Mouse (Mus musculus): ENCODE measurements at regions not wholly inside any gene's neighbourhood (a gene's known extent, or its start where the extent isn't known, plus 50 kb on each side); places are given as distances from the start of the nearest gene placed in this dataset.

- Histone ChIP-seq H3K9ac (ENCODE audit: low read length) (no peak overlapping the region), H3K9me3 (ENCODE audit: control insufficient read depth, low read length) (peaks cover 54% of the 10 kb centered on the region), H3K36me3 (ENCODE audit: control insufficient read depth, insufficient read depth, low read length) (peaks cover 2% of the 10 kb centered on the region; the same call in 1 of the 2 replicates), H3K4me2 (ENCODE audit: low read depth) (no peak overlapping the region), H3K27me3 (ENCODE audit: control insufficient read depth, insufficient read depth, low read length) (no peaks in the 10 kb centered on the region), H3K27ac (ENCODE audit: low read depth, low read length) (no peak overlapping the region), H3K4me1 (ENCODE audit: control insufficient read depth, insufficient read depth, low read length) (no peaks in the 10 kb centered on the region), H3K4me3 (ENCODE audit: low read depth, low read length) (no peak overlapping the region)
- WGBS, result 57% methylated on average over 2 of the region's 2 CpGs
- ATAC-seq (ENCODE audit: insufficient read depth, low FRiP score, low TSS enrichment), result peak; percentile 48; the same call in 1 of the 2 replicates
- DNase-seq (ENCODE audit: low spot score), result peak; percentile 9
These were observed 116.9 kb upstream of the Vmn1r2 start for GRCm38 (mm10) chr4:3049972-3050846.

- Histone ChIP-seq H3K9ac (ENCODE audit: low read length) (no peak overlapping the region), H3K4me1 (ENCODE audit: control insufficient read depth, insufficient read depth, low read length) (no peaks in the 10 kb centered on the region), H3K27me3 (ENCODE audit: control insufficient read depth, insufficient read depth, low read length) (no peaks in the 10 kb centered on the region), H3K9me3 (ENCODE audit: control insufficient read depth, low read length) (peaks cover 60% of the 10 kb centered on the region), H3K27ac (ENCODE audit: low read depth, low read length) (no peak overlapping the region), H3K36me3 (ENCODE audit: control insufficient read depth, insufficient read depth, low read length) (peaks cover 2% of the 10 kb centered on the region; the same call in 1 of the 2 replicates), H3K4me2 (ENCODE audit: low read depth) (no peak overlapping the region), H3K4me3 (ENCODE audit: low read depth, low read length) (no peak overlapping the region)
- ATAC-seq (ENCODE audit: insufficient read depth, low FRiP score, low TSS enrichment), result no peak
- DNase-seq (ENCODE audit: low spot score), result no peak
- WGBS, result 80% methylated on average over 3 of the region's 3 CpGs
These were observed 116.3 kb upstream of the Vmn1r2 start for GRCm38 (mm10) chr4:3050847-3051135.

GRCm38 (mm10) chr4:3051212-3051611 is 115.9 kb upstream of the Vmn1r2 start:
- 70% methylated on average over 5 of the region's 5 CpGs for WGBS

DNA sequence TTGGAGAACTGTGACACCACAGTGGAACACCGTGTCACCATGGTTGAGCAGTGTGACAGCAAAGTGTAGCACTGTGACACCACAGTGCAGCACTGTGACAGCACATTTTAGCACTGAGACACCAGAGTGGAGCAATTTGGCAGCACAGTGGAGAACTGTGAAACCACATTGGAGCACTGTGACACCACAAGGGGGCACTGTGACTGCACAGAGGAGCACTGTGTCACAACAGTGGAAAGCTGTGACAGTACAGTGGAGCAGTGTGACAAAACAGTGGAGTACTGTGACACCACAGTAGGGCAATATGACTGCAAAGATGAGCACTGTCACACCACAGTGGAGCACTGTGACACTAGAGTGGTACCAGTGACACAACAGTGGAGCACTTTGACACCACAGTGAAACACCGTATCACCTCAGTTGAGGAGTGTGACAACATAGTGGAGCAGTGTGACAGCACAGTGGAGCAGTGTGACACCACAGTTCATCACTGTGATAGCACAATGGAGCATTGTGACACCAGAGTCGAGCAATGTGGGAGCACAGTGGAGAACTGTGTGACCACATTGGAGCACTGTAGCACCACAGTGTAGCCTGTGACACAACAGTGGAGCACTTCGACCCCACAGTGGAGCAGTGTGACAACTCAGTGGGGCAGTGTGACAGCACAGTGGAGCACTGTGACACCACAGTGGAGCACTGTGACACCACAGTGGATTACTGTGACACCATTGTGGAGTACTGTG is 114.6 kb upstream of the Vmn1r2 start:
- H3K36me3 ChIP-seq (ENCODE audit: control insufficient read depth, insufficient read depth, low read length), result peaks cover 2% of the 10 kb centered on the region; the same call in 1 of the 2 replicates
- H3K4me1 ChIP-seq (ENCODE audit: control insufficient read depth, insufficient read depth, low read length), result no peaks in the 10 kb centered on the region
- H3K9ac ChIP-seq (ENCODE audit: low read length), result no peak overlapping the region
- H3K9me3 ChIP-seq (ENCODE audit: control insufficient read depth, low read length), result peaks cover 67% of the 10 kb centered on the region
- H3K4me3 ChIP-seq (ENCODE audit: low read depth, low read length), result no peak overlapping the region
- 0 out of 2 replicates have a peak, but pooled peaks have one; percentile 20 for ATAC-seq (ENCODE audit: insufficient read depth, low FRiP score, low TSS enrichment)
- 83% methylated on average over 4 of the region's 4 CpGs for WGBS
- H3K4me2 ChIP-seq (ENCODE audit: low read depth), result no peak overlapping the region
- no peaks in the 10 kb centered on the region for H3K27me3 ChIP-seq (ENCODE audit: control insufficient read depth, insufficient read depth, low read length)
- DNase-seq (ENCODE audit: low spot score), result peak; percentile 8
- no peak overlapping the region for H3K27ac ChIP-seq (ENCODE audit: low read depth, low read length)

More at GRCm38 (mm10) chr4:3051212-3051611, 115.9 kb upstream of the Vmn1r2 start:
- H3K36me3 ChIP-seq (ENCODE audit: control insufficient read depth, insufficient read depth, low read length), result peaks cover 2% of the 10 kb centered on the region; the same call in 1 of the 2 replicates
- H3K9ac ChIP-seq (ENCODE audit: low read length), result no peak overlapping the region
- DNase-seq (ENCODE audit: low spot score), result no peak
- H3K4me3 ChIP-seq (ENCODE audit: low read depth, low read length), result no peak overlapping the region
- H3K4me1 ChIP-seq (ENCODE audit: control insufficient read depth, insufficient read depth, low read length), result no peaks in the 10 kb centered on the region
- no peak for ATAC-seq (ENCODE audit: insufficient read depth, low FRiP score, low TSS enrichment)
- H3K27me3 ChIP-seq (ENCODE audit: control insufficient read depth, insufficient read depth, low read length), result no peaks in the 10 kb centered on the region
- no peak overlapping the region for H3K4me2 ChIP-seq (ENCODE audit: low read depth)
- no peak overlapping the region for H3K27ac ChIP-seq (ENCODE audit: low read depth, low read length)
- H3K9me3 ChIP-seq (ENCODE audit: control insufficient read depth, low read length), result peaks cover 64% of the 10 kb centered on the region

GRCm38 (mm10) chr4:3053060-3053406 is 114.1 kb upstream of the Vmn1r2 start:
- Histone ChIP-seq H3K9ac (ENCODE audit: low read length) (no peak overlapping the region), H3K4me2 (ENCODE audit: low read depth) (no peak overlapping the region), H3K27me3 (ENCODE audit: control insufficient read depth, insufficient read depth, low read length) (no peaks in the 10 kb centered on the region), H3K4me1 (ENCODE audit: control insufficient read depth, insufficient read depth, low read length) (no peaks in the 10 kb centered on the region), H3K4me3 (ENCODE audit: low read depth, low read length) (no peak overlapping the region), H3K27ac (ENCODE audit: low read depth, low read length) (no peak overlapping the region), H3K36me3 (ENCODE audit: control insufficient read depth, insufficient read depth, low read length) (peaks cover 2% of the 10 kb centered on the region; the same call in 1 of the 2 replicates), H3K9me3 (ENCODE audit: control insufficient read depth, low read length) (peaks cover 67% of the 10 kb centered on the region)
- ATAC-seq (ENCODE audit: insufficient read depth, low FRiP score, low TSS enrichment), result 0 out of 2 replicates have a peak, but pooled peaks have one; percentile 1
- 68% methylated on average over 4 of the region's 4 CpGs for WGBS
- DNase-seq (ENCODE audit: low spot score), result no peak

DNA sequence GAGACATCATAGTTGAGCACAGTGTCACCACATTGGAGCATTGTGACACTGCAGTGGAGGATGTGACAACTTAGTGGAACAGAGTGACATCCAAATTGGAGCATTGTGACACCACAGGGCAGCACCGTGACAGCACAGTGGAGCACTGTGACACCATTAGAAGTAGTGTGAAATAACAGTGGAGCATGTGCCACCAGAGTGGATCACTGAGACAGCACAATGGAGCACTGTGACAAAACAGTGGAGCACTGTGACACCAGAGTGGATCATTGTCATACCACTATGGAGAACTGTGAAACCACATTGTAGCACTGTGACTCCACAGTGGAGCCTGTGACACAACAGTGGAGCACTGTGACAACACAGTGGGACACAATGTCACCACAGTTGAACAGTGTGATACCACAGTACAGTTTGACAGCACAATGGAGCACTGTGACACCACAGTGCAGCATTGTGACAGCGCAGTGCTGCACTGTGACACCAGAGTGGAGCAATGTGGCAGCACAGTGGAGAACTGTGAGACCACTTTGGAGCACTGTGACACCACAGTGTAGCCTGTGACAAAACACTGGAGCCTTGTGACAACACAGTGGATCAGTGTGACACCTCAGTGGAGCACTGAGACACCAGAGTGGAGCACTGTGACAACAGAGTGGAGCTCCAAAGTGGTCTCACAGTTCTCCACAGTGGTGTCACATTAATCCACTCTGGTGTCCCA is 113.5 kb upstream of the Vmn1r2 start:
- DNase-seq (ENCODE audit: low spot score) (no peak), ATAC-seq (ENCODE audit: insufficient read depth, low FRiP score, low TSS enrichment) (no peak)
- H3K4me3 ChIP-seq (ENCODE audit: low read depth, low read length), result no peak overlapping the region
- WGBS, result 86% methylated on average over 2 of the region's 2 CpGs
- H3K27ac ChIP-seq (ENCODE audit: low read depth, low read length), result no peak overlapping the region
- H3K9me3 ChIP-seq (ENCODE audit: control insufficient read depth, low read length), result peaks cover 71% of the 10 kb centered on the region
- no peaks in the 10 kb centered on the region for H3K4me1 ChIP-seq (ENCODE audit: control insufficient read depth, insufficient read depth, low read length)
- H3K4me2 ChIP-seq (ENCODE audit: low read depth), result no peak overlapping the region
- peaks cover 2% of the 10 kb centered on the region; the same call in 1 of the 2 replicates for H3K36me3 ChIP-seq (ENCODE audit: control insufficient read depth, insufficient read depth, low read length)
- H3K9ac ChIP-seq (ENCODE audit: low read length), result no peak overlapping the region
- H3K27me3 ChIP-seq (ENCODE audit: control insufficient read depth, insufficient read depth, low read length), result no peaks in the 10 kb centered on the region

DNA sequence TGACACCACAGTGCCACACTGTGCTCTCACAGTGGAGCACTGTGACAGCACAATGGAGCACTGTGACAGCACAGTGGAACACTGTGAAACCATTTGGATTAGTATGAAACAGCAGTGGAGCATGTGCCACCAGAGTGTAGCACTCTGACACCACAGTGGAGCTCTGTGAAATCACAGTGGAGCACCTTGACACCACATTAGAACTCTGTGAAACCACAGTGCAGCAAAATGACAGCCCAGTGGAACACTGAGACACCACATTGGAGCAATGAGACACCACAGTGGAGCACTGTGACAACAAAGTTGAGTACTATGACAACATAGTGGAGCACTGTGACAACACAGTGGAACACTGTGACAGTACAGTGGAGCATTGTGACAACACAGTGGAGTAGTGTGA is 112.2 kb upstream of the Vmn1r2 start:
- Histone ChIP-seq H3K4me1 (ENCODE audit: control insufficient read depth, insufficient read depth, low read length) (no peaks in the 10 kb centered on the region), H3K4me2 (ENCODE audit: low read depth) (no peak overlapping the region), H3K4me3 (ENCODE audit: low read depth, low read length) (no peak overlapping the region), H3K9ac (ENCODE audit: low read length) (no peak overlapping the region), H3K27ac (ENCODE audit: low read depth, low read length) (no peak overlapping the region), H3K27me3 (ENCODE audit: control insufficient read depth, insufficient read depth, low read length) (no peaks in the 10 kb centered on the region), H3K36me3 (ENCODE audit: control insufficient read depth, insufficient read depth, low read length) (peaks cover 2% of the 10 kb centered on the region; the same call in 1 of the 2 replicates), H3K9me3 (ENCODE audit: control insufficient read depth, low read length) (peaks cover 81% of the 10 kb centered on the region)
- ATAC-seq (ENCODE audit: insufficient read depth, low FRiP score, low TSS enrichment) (no peak), DNase-seq (ENCODE audit: low spot score) (no peak)

GRCm38 (mm10) chr4:3055396-3055795 is 111.7 kb upstream of the Vmn1r2 start:
- Histone ChIP-seq H3K36me3 (ENCODE audit: control insufficient read depth, insufficient read depth, low read length) (peaks cover 2% of the 10 kb centered on the region; the same call in 1 of the 2 replicates), H3K4me1 (ENCODE audit: control insufficient read depth, insufficient read depth, low read length) (no peaks in the 10 kb centered on the region), H3K27ac (ENCODE audit: low read depth, low read length) (no peak overlapping the region), H3K4me2 (ENCODE audit: low read depth) (no peak overlapping the region), H3K27me3 (ENCODE audit: control insufficient read depth, insufficient read depth, low read length) (no peaks in the 10 kb centered on the region), H3K4me3 (ENCODE audit: low read depth, low read length) (no peak overlapping the region), H3K9ac (ENCODE audit: low read length) (no peak overlapping the region), H3K9me3 (ENCODE audit: control insufficient read depth, low read length) (peaks cover 77% of the 10 kb centered on the region)
- ATAC-seq (ENCODE audit: insufficient read depth, low FRiP score, low TSS enrichment) (no peak), DNase-seq (ENCODE audit: low spot score) (no peak)
- 79% methylated on average over 1 of the region's 1 CpGs for WGBS
